Mouse (Mus musculus): ENCODE data around the gene Sec14l2. TPM values are rescaled to one million over a fixed set of nuclear protein-coding genes. Genes with fewer than 3 reads are reported as not detected.

The Sec14l2 gene
- polyA plus RNA-seq, 1 experiment from 2014 or later, result 1.9 TPM

DNA sequence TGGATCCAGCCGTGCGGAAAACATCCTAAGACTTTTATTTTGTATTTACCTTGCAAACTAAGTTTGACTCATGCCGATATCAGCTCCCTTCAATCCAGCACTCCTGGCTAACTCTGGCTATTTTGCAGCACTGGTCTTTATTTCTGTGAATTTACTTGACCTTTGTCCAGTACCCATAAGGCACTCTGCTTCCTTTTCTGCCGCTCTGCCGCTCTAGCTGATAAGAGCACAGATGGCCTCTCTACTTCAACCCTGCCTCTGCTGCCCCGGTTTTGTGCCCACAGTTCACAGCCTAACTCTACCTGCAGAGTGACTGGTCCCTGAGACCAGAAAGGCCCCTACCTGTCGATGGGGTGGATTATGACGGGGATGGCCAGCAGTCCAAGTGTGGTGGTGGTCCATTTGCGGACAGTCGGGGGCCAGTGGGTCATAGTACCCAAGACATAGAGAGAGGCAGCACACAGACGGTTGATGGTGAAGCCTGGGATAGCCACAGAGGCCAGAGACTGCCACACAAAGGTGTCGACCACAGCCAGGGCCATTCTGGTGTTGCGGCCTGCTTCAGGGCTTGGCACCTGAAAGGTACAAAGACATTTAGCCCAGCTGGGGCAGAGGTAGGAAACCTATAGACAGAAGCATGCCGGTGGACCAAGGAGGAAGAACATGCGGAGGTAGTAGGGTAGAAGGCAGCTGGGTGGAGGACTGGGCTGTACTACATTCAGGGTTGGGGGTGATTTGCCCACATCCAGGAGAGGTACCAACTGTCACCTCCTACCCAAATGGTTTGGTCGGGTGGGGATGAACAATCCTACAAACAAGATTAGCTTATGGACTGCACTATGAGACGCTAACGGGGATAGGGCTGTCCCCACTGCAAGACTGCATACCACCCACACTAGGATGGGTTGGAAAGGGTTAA, 29.5 kb downstream of the Sec14l2 start:
- ATAC-seq (ENCODE audit: insufficient read depth) (no peak), DNase-seq (no peak)
- no peak overlapping the region for H3K9ac ChIP-seq
- no peaks in the 10 kb centered on the region for H3K27me3 ChIP-seq (ENCODE audit: insufficient read depth, low read length)
- peaks cover 6% of the 10 kb centered on the region; the same call in 1 of the 2 replicates for H3K4me1 ChIP-seq (ENCODE audit: insufficient read depth)
- peak overlapping the region; percentile 58 for H3K4me3 ChIP-seq (ENCODE audit: low read depth, low read length)
- H3K9me3 ChIP-seq (ENCODE audit: low read depth, low read length), result no peaks in the 10 kb centered on the region
- no peak for TF ChIP-seq CTCF (IDR thresholded peaks at IDR 0.05; ENCODE audit: low read depth)
- peak overlapping the region; percentile 92; the same call in 1 of the 2 replicates for H3K4me2 ChIP-seq
- 78% methylated on average over 18 of the region's 18 CpGs for WGBS
- peaks cover 9% of the 10 kb centered on the region; the same call in 1 of the 2 replicates for H3K36me3 ChIP-seq (ENCODE audit: insufficient read depth)
- no peak overlapping the region for H3K27ac ChIP-seq (ENCODE audit: low read depth)

DNA sequence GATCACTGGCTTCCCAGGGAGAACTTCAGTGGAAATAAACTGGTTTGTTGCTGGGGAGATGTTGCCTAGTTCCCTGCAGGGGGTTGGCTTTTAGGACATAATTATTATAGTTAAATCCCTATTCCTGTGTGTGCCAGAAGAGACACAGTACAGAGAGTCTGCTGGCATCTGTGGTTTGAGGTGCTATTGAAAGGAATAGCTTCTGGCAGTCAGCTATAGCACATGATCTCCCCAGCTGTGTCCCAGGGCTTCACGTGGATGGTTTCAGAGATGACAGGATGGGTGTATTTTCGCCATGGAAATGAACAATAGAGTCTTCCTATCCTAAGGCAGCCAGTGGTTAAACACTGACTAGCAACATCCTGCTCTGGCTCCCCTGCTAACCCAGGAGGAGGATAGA, 35.9 kb downstream of the Sec14l2 start:
- no peak for TF ChIP-seq CTCF (IDR thresholded peaks at IDR 0.05; ENCODE audit: low read depth)
- ATAC-seq (ENCODE audit: insufficient read depth) (no peak), DNase-seq (no peak)
- WGBS, result 51% methylated on average over 2 of the region's 2 CpGs
- Histone ChIP-seq H3K4me1 (ENCODE audit: insufficient read depth) (no peaks in the 10 kb centered on the region), H3K4me2 (no peak overlapping the region), H3K4me3 (ENCODE audit: low read depth, low read length) (no peak overlapping the region), H3K9ac (no peak overlapping the region), H3K36me3 (ENCODE audit: insufficient read depth) (peaks cover 9% of the 10 kb centered on the region; the same call in 1 of the 2 replicates), H3K27ac (ENCODE audit: low read depth) (no peak overlapping the region), H3K9me3 (ENCODE audit: low read depth, low read length) (no peaks in the 10 kb centered on the region), H3K27me3 (ENCODE audit: insufficient read depth, low read length) (no peaks in the 10 kb centered on the region)

DNA sequence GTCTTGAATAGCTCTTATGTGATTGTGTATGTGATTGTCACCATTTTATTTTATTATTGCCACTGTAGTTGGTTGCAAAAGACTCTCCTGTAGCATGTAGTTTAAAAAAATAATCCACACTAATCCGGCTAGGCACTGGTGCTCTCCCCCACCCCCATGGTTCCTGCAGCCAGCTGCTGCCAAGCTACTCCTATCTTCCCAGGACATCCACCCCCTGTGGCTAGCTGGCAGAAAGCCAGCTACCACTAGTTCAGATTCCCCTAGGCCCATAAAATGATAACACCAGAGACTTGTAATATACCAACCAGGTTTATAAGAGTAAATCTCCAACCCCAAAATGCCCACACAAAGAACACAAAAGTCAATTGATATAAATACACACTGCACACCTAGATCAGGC, 37.0 kb downstream of the Sec14l2 start:
- Histone ChIP-seq H3K36me3 (ENCODE audit: insufficient read depth) (peaks cover 1% of the 10 kb centered on the region; the same call in 1 of the 2 replicates), H3K9me3 (ENCODE audit: low read depth, low read length) (no peaks in the 10 kb centered on the region), H3K4me3 (ENCODE audit: low read depth, low read length) (no peak overlapping the region), H3K4me2 (no peak overlapping the region), H3K9ac (no peak overlapping the region), H3K27me3 (ENCODE audit: insufficient read depth, low read length) (no peaks in the 10 kb centered on the region), H3K27ac (ENCODE audit: low read depth) (no peak overlapping the region), H3K4me1 (ENCODE audit: insufficient read depth) (no peaks in the 10 kb centered on the region)
- DNase-seq, result no peak
- 59% methylated on average over 1 of the region's 1 CpGs for WGBS
- no peak for ATAC-seq (ENCODE audit: insufficient read depth)
- TF ChIP-seq CTCF (IDR thresholded peaks at IDR 0.05; ENCODE audit: low read depth), result no peak

DNA sequence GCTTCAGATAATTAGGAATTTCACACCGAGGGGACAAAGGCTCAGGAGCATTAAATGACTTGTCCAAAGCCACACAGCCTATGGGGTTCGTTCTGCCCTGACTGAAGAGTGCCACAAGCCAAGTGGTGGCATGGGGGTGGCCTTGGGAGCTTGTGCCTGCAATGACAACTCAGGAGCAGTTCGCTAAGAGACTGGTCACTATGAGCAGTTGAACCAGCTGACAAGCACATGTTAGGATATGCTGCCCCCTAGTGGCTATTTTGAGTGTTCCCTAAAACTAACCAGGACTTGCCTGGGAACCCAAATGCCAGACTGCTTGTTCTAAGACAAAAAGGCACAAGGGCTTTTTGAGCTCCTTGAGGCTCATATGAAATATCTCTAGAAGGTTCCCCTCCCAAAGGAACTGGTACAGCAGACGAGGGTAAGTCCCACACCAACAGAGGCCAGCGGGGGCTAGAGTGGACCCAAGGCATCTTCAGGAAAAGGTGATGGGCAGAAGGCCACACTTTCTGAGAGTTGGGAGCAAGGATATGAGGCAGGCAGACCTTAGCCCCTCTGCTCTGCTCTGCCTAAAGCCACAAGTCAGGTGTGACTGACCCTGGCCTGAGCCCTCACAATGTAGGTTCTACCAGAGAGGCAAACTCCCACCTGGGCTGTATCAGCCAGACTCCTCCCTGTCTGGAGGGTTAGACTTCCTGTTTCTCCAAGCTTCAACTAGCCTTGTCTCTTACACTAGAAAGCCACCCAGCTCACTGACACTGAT, 39.7 kb downstream of the Sec14l2 start:
- peak; percentile 91 for TF ChIP-seq CTCF (IDR thresholded peaks at IDR 0.05; ENCODE audit: low read depth)
- DNase-seq (peak; percentile 91), ATAC-seq (ENCODE audit: insufficient read depth) (no peak; the same call in 1 of the 2 replicates)
- H3K36me3 ChIP-seq (ENCODE audit: insufficient read depth), result no peaks in the 10 kb centered on the region
- H3K9me3 ChIP-seq (ENCODE audit: low read depth, low read length), result no peaks in the 10 kb centered on the region
- no peak overlapping the region for H3K4me2 ChIP-seq
- WGBS, result 35% methylated on average over 5 of the region's 5 CpGs
- H3K9ac ChIP-seq, result no peak overlapping the region
- no peak overlapping the region for H3K27ac ChIP-seq (ENCODE audit: low read depth)
- H3K4me1 ChIP-seq (ENCODE audit: insufficient read depth), result no peaks in the 10 kb centered on the region
- H3K4me3 ChIP-seq (ENCODE audit: low read depth, low read length), result no peak overlapping the region
- no peaks in the 10 kb centered on the region for H3K27me3 ChIP-seq (ENCODE audit: insufficient read depth, low read length)

DNA sequence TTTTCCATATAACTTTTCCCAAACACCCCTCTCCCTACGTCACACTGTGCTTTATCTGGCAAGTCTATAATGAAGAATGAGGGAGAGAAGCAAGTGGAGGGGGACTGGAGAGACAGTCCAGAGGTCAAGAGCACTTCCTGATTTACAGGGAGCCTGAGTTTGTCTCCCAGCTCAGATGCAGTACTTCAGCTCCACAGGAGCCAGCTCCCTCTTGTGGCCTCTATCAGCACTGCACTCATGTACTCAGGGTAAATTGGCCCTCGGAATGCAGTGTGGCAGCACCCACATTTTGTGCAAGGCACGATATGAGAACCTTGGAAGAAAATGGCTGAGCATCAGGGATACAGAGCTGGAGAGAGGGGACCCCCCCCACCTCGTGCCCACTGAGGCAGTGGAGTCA, 43.0 kb downstream of the Sec14l2 start:
- Histone ChIP-seq H3K9ac (no peak overlapping the region), H3K9me3 (ENCODE audit: low read depth, low read length) (no peaks in the 10 kb centered on the region), H3K27me3 (ENCODE audit: insufficient read depth, low read length) (no peaks in the 10 kb centered on the region), H3K4me1 (ENCODE audit: insufficient read depth) (no peaks in the 10 kb centered on the region), H3K4me3 (ENCODE audit: low read depth, low read length) (no peak overlapping the region), H3K27ac (ENCODE audit: low read depth) (no peak overlapping the region), H3K36me3 (ENCODE audit: insufficient read depth) (no peaks in the 10 kb centered on the region), H3K4me2 (no peak overlapping the region)
- ATAC-seq (ENCODE audit: insufficient read depth), result no peak
- 8% methylated on average over 4 of the region's 4 CpGs for WGBS
- DNase-seq, result peak; percentile 80
- TF ChIP-seq CTCF (IDR thresholded peaks at IDR 0.05; ENCODE audit: low read depth), result peak; percentile 89

DNA sequence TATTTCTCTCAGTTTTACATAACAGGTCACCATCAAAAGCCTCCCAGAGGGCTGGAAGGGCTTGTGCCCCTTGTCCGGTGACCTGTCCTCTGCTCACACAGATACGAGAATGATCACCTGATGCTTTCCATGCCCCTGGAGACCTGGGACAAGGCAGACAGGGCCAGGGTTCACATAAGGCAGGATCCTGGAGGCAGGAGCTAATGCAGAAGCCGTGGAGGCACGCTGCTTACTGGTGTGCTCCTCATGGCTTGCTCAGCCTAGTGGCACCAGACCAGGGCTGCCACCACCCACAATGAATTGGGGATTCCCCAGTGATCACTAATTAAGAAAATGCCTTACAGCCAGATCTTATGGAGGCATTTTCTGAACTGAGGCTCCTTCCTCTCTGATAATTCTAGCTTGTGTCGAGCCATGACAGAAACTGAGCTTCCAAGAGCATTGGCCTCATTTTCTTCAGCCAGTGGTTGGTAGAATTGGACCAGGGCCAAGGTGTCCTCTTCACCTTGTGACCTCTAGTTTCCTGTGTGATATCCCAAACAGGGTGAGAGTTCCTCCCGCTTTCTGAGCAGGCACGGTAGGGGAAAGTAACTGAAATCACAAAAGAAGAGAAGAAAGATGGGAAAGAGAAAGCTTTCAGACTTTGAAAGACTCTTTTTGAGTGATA, 44.8 kb downstream of the Sec14l2 start:
- Histone ChIP-seq H3K9me3 (ENCODE audit: low read depth, low read length) (no peaks in the 10 kb centered on the region), H3K4me3 (ENCODE audit: low read depth, low read length) (no peak overlapping the region), H3K4me2 (no peak overlapping the region), H3K27me3 (ENCODE audit: insufficient read depth, low read length) (no peaks in the 10 kb centered on the region), H3K4me1 (ENCODE audit: insufficient read depth) (no peaks in the 10 kb centered on the region), H3K27ac (ENCODE audit: low read depth) (no peak overlapping the region), H3K9ac (no peak overlapping the region), H3K36me3 (ENCODE audit: insufficient read depth) (no peaks in the 10 kb centered on the region)
- no peak for ATAC-seq (ENCODE audit: insufficient read depth)
- 77% methylated on average over 7 of the region's 7 CpGs for WGBS
- no peak for DNase-seq
- no peak for TF ChIP-seq CTCF (IDR thresholded peaks at IDR 0.05; ENCODE audit: low read depth)

All from lung, embryonic 14.5 days (tissue).